Mouse (Mus musculus) lung, embryonic 14.5 days (tissue): ENCODE data around the gene Mamdc2. TPM values are rescaled to one million over a fixed set of nuclear protein-coding genes. Genes with fewer than 3 reads are reported as not detected.

ENCODE experiments used
- ATAC-seq: fragments of 200-750 bp; cut with Nextera tagmentation; 2 replicates; pipeline ENCODE4 v1.8.0; 2017; ENCODE audit warnings: mild to moderate bottlenecking, moderate TSS enrichment, moderate library complexity; ENCODE audit not compliant: insufficient read depth
- DNase-seq: peaks from one replicate; pipeline ENCODE4 v3.0.0-alpha.2; 2015
- H3K27ac ChIP-seq: fragments of 300-500 bp; sonication (generic); 2 replicates; pipeline ENCODE4 v1.5.1; 2014; ENCODE audit warnings: low read depth, mild to moderate bottlenecking, moderate library complexity
- H3K27me3 ChIP-seq: fragments of 300-500 bp; sonication (generic); 2 replicates; pipeline ENCODE4 v1.6.1; 2014; ENCODE audit warnings: low read length, control low read depth; ENCODE audit not compliant: insufficient read depth
- H3K36me3 ChIP-seq: fragments of 300-500 bp; sonication (generic); 2 replicates; pipeline ENCODE4 v1.6.1; 2014; ENCODE audit warnings: control low read depth; ENCODE audit not compliant: insufficient read depth
- H3K4me1 ChIP-seq: fragments of 300-500 bp; sonication (generic); 2 replicates; pipeline ENCODE4 v1.6.1; 2014; ENCODE audit warnings: antibody characterized with exemption, control low read depth; ENCODE audit not compliant: insufficient read depth
- H3K4me2 ChIP-seq: fragments of 300-500 bp; sonication (generic); 2 replicates; pipeline ENCODE4 v1.6.1; 2014; ENCODE audit warnings: mild to moderate bottlenecking
- H3K4me3 ChIP-seq: fragments of 300-500 bp; sonication (generic); 2 replicates; pipeline ENCODE4 v1.5.1; 2014; ENCODE audit warnings: low read depth, low read length
- H3K9ac ChIP-seq: fragments of 300-500 bp; sonication (generic); 2 replicates; pipeline ENCODE4 v1.6.1; 2014
- H3K9me3 ChIP-seq: fragments of 300-500 bp; sonication (generic); 2 replicates; pipeline ENCODE4 v1.6.1; 2016; ENCODE audit warnings: low read depth, low read length, control low read depth
- CTCF ChIP-seq: IDR thresholded peaks from 2 replicates; pipeline ENCODE4 v1.5.1; 2016; ENCODE audit warnings: antibody characterized with exemption, low read depth
- WGBS: fragments of 180-500 bp; shearing (Covaris S2); extraction: QIAGEN DNeasy Blood & Tissue Kit; methylation state at CpG from one replicate; pipeline ENCODE4 v1.1.7; 2014; 5-methylcytosine and 5-hydroxymethylcytosine counted together
- polyA plus RNA-seq: library from polyadenylated mRNA; unstranded; fragments of >200 nt; fragmentation: Nextera tagmentation; extraction: Ambion mirVana; gene quantifications from 2 replicates; pipeline ENCODE4 v1.2.1, GENCODE M21; 2014

Gene Mamdc2
- polyA plus RNA-seq, 1 experiment from 2014 or later, result 3.1 TPM

DNA sequence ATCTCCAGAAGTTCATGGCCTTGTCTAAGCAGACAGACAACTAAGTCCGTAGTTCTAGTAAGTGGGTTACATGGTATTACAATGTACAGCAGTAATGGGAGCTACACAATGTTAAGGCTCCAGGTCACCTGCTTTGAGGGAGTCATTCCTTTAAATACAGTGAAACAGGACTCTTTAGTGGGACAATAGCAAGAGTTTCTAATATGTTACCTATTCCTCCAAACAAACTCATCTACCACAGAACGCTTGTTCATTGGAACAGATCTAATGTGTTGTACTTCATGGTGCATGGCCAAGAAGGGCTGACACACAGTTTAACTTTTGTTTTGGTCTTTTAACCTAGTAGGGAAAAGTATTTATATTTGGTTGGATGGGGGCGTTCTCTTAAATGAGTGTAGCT lies 105.5 kb downstream of the Mamdc2 start:
- no peak for ATAC-seq
- 83% methylated on average over 3 of the region's 3 CpGs for WGBS
- no peak for TF ChIP-seq CTCF
- Histone ChIP-seq H3K9ac (no peak overlapping the region), H3K36me3 (no peaks in the 10 kb centered on the region), H3K4me3 (no peak overlapping the region), H3K9me3 (no peaks in the 10 kb centered on the region), H3K27ac (no peak overlapping the region), H3K4me2 (no peak overlapping the region), H3K4me1 (no peaks in the 10 kb centered on the region), H3K27me3 (no peaks in the 10 kb centered on the region)
- DNase-seq, result no peak

DNA sequence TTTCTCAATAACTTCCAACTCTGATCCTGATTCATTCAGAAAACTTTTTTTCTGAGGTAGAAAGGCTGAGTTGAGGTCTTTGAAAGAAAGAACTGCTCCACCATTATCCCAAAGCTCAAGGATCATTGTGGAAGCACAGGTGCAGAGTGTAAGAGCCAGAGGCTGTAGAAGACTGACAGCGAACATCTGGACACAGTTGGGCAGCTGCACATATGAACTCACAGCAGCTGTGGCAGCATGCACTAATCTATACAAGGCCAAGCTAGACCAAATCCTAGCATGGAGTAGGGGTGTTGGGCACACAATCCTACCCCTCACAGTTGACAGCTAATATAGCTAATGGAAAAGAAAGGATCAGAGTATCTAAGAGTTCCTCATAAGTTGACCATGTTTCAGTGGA lies 115.4 kb downstream of the Mamdc2 start:
- DNase-seq, result no peak
- no peaks in the 10 kb centered on the region for H3K27me3 ChIP-seq
- no peaks in the 10 kb centered on the region for H3K9me3 ChIP-seq
- H3K4me1 ChIP-seq, result no peaks in the 10 kb centered on the region
- no peak for ATAC-seq
- no peak overlapping the region for H3K9ac ChIP-seq
- no peak overlapping the region for H3K4me3 ChIP-seq
- H3K36me3 ChIP-seq, result no peaks in the 10 kb centered on the region
- WGBS, result 97% methylated on average over 1 of the region's 1 CpGs
- H3K4me2 ChIP-seq, result no peak overlapping the region
- no peak for TF ChIP-seq CTCF
- H3K27ac ChIP-seq, result no peak overlapping the region

DNA sequence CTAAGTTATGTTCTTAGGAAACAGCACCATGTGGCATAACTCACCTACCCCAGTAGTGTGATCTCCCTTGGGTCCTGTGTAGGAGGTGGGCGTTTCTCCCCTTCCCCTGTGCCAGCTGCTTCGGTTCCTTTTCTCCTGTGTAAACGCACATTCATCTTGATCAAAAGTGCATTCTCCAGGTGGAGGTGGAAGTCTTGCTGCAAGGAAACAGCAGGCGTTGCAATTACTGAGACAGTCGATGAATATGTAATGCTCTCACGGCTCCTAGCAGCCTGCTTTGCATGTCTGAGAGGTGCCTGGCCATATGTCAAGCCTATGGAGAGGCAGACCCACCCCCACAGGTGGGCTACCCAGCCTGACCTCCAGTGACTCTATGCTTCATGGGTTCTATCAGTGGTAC lies 117.4 kb downstream of the Mamdc2 start:
- no peak for TF ChIP-seq CTCF
- no peak overlapping the region for H3K27ac ChIP-seq
- 26% methylated on average over 6 of the region's 6 CpGs for WGBS
- no peaks in the 10 kb centered on the region for H3K4me1 ChIP-seq
- DNase-seq (no peak), ATAC-seq (no peak)
- no peaks in the 10 kb centered on the region for H3K36me3 ChIP-seq
- no peak overlapping the region for H3K4me3 ChIP-seq
- no peaks in the 10 kb centered on the region for H3K9me3 ChIP-seq
- H3K27me3 ChIP-seq, result no peaks in the 10 kb centered on the region
- H3K9ac ChIP-seq, result no peak overlapping the region
- H3K4me2 ChIP-seq, result no peak overlapping the region

DNA sequence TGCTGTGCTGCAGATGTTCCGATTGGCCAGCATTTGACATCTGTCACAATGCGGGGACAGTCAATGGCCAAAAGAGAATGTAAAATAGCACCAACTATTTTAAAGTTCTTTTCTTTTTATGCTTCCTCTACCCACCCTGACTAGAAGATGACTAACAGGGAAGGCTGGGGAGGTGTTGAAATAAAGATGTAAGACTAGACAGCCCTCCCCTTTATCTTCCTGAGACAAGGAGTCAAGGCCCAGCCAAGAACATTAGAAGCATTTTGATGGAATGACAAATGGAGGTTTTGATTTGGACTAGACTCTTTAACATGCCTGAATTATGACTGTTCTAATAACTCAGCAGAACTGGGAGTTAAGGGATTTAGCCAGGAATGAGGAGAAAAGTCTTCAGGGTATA lies 118.9 kb downstream of the Mamdc2 start:
- Histone ChIP-seq H3K27me3 (no peaks in the 10 kb centered on the region), H3K27ac (no peak overlapping the region), H3K4me2 (no peak overlapping the region), H3K36me3 (no peaks in the 10 kb centered on the region), H3K4me3 (no peak overlapping the region), H3K4me1 (no peaks in the 10 kb centered on the region), H3K9me3 (no peaks in the 10 kb centered on the region), H3K9ac (no peak overlapping the region)
- WGBS, result 91% methylated on average over 2 of the region's 2 CpGs
- TF ChIP-seq CTCF, result no peak
- no peak for DNase-seq
- no peak for ATAC-seq

DNA sequence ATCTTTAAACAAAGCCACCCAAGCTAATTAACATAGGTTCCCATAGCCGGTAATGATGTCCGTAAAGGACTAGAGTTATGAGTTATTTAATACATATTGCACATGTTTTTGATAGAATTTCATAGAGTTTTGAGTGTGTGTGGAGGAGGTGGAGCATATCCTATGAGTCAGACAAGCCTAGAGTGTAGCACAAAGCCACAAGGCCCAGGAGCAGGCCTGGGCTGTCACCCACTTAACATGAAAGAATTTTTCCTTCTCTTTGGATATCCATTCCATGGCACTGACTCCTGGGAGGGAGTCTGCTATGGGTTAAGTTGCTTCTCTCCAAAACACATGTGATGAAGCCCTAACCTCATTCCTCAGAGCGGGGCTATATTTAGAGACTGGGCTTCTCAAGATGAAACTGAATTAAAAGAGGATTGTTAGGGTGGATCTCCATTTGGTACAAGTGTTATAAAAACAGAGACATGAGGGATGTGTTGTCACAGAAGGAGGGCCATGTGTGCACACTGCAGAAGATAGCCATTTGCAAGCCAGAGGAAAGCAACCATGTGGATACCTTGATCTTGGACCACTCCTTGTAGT lies 121.1 kb downstream of the Mamdc2 start:
- no peak overlapping the region for H3K27ac ChIP-seq
- no peaks in the 10 kb centered on the region for H3K4me1 ChIP-seq
- ATAC-seq (no peak), DNase-seq (no peak)
- no peak overlapping the region for H3K4me3 ChIP-seq
- WGBS, result 83% methylated on average over 3 of the region's 3 CpGs
- H3K9ac ChIP-seq, result no peak overlapping the region
- H3K4me2 ChIP-seq, result no peak overlapping the region
- H3K36me3 ChIP-seq, result no peaks in the 10 kb centered on the region
- no peaks in the 10 kb centered on the region for H3K27me3 ChIP-seq
- no peaks in the 10 kb centered on the region for H3K9me3 ChIP-seq
- TF ChIP-seq CTCF, result no peak

DNA sequence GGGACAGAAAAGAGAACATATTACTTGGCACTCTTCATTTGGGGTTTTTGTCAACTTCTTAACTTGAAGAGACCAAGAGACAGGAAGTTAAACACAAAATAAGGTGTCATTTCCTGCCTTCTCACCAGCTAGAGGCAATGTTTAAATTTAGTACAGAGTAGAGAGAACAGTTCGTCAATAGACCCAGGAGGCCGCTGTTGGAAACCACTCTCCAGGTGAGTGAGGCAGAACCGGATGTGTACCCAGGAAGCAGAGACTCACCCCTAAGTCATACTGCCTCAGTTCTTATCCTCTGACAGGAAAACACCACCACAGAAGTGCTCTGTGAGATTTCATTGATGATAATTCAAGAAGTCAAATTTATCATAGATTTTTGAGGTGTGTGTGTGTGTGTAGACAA lies 125.1 kb downstream of the Mamdc2 start:
- Histone ChIP-seq H3K27me3 (no peaks in the 10 kb centered on the region), H3K9me3 (no peaks in the 10 kb centered on the region), H3K4me1 (no peaks in the 10 kb centered on the region), H3K9ac (no peak overlapping the region), H3K4me2 (no peak overlapping the region), H3K4me3 (no peak overlapping the region), H3K27ac (no peak overlapping the region), H3K36me3 (no peaks in the 10 kb centered on the region)
- DNase-seq (no peak), ATAC-seq (no peak)
- TF ChIP-seq CTCF, result no peak
- whole genome bisulfite sequencing, result 45% methylated on average over 3 of the region's 3 CpGs

DNA sequence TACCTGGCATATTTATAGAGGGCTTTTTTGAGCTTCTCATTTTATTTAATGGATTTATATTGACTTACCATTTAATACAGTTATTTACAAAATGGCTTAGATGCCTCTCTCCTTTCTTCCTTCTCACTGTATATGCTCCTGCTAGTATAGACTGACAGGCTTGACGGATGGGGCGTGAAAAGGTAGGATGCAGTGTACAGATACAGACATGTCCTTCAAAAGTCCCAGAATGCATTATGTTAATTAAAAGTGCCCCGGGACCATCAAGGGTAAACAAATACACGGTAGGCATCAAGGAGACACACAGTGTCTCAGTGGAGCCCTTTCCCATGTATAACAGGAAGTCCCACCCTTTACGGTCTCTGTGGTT lies 130.3 kb downstream of the Mamdc2 start:
- Histone ChIP-seq H3K27ac (no peak overlapping the region), H3K4me2 (no peak overlapping the region), H3K4me3 (no peak overlapping the region), H3K9ac (no peak overlapping the region), H3K36me3 (no peaks in the 10 kb centered on the region), H3K9me3 (no peaks in the 10 kb centered on the region), H3K4me1 (no peaks in the 10 kb centered on the region), H3K27me3 (no peaks in the 10 kb centered on the region)
- WGBS, result 67% methylated on average over 5 of the region's 5 CpGs
- TF ChIP-seq CTCF, result no peak
- ATAC-seq (no peak), DNase-seq (no peak)
